In the genomic region with DNA sequence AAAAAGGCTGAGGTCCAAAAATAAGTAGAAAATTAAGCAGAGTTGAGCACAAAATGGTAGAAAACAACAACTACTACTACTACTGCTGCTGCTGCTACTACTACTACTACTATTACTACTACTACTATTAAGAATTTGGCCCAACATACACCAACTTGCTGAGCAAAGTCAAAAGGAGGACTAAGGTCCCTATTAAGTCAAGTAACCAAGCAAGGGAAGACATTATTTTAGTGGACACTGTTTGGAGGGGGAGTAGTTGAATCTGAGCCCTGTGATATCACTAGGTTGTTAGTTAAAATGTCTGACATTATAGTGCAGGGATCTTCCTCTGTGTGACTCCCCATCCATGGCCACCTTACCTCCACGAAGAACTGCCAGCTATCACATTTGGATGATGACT, we compare ENCODE assay signal across 19 mouse cellular contexts. TPM values are rescaled to one million over a fixed set of nuclear protein-coding genes. Genes with fewer than 3 reads are reported as not detected.
A peak's percentile ranks its signal among the peaks of the same experiment; 100 is the strongest.
DNase-seq lines count a peak whose midpoint lies in the region; ATAC-seq and TF ChIP-seq lines count a peak whose summit lies in the region.
"Had no signal": no experiment of that assay in that cellular context is flagged by ENCODE, and none has a peak within 500 bp of the region (broad histone marks: within the 10 kb centered on the region; RNA-seq: fewer than 3 reads in every experiment).

No protein-coding gene starts in this region.

- no peaks in the 10 kb centered on the region for H3K36me3 ChIP-seq in embryonic facial prominence, embryonic 11.5 days (replicated peaks; ENCODE audit: control insufficient read depth, insufficient read depth, low read depth, low read length)
- H3K36me3 ChIP-seq in forebrain, embryonic 11.5 days (ENCODE audit: control insufficient read depth, insufficient read depth, low read length), result no peaks in the 10 kb centered on the region
- no peaks in the 10 kb centered on the region for H3K36me3 ChIP-seq in hindbrain, embryonic 11.5 days (ENCODE audit: control insufficient read depth, insufficient read depth, low read length)
- H3K36me3 ChIP-seq in midbrain, embryonic 11.5 days (ENCODE audit: control insufficient read depth, insufficient read depth, low read length), result no peaks in the 10 kb centered on the region
- no peaks in the 10 kb centered on the region for H3K36me3 ChIP-seq in kidney, adult 2 months (ENCODE audit: control insufficient read depth, insufficient read depth, low read length)
- H3K36me3 ChIP-seq: neural tube, embryonic 13.5 days had no signal

- H3K4me1 ChIP-seq in embryonic facial prominence, embryonic 11.5 days (ENCODE audit: control insufficient read depth, insufficient read depth, low read length), result no peaks in the 10 kb centered on the region
- peaks cover 4% of the 10 kb centered on the region; the same call in 1 of the 2 replicates for H3K4me1 ChIP-seq in forebrain, embryonic 11.5 days (replicated peaks; ENCODE audit: control insufficient read depth, insufficient read depth, low read length)
- H3K4me1 ChIP-seq in hindbrain, embryonic 11.5 days (replicated peaks; ENCODE audit: control insufficient read depth, insufficient read depth, low read length), result no peaks in the 10 kb centered on the region
- peaks cover 11% of the 10 kb centered on the region for H3K4me1 ChIP-seq in midbrain, embryonic 11.5 days (ENCODE audit: control insufficient read depth, insufficient read depth, low read length)
- no peaks in the 10 kb centered on the region for H3K4me1 ChIP-seq in kidney, adult 2 months (ENCODE audit: control insufficient read depth, insufficient read depth, low read length)

- TF ChIP-seq POLR2A in kidney, adult 2 months (IDR thresholded peaks at IDR 0.05; ENCODE audit: low read depth, low read length), result no peak

- DNase-seq in embryonic facial prominence, embryonic 11.5 days (ENCODE audit: low spot score), result peak; percentile 0
- no peak for DNase-seq in forebrain, embryonic 11.5 days (ENCODE audit: low spot score)
- DNase-seq in hindbrain, embryonic 11.5 days (ENCODE audit: low spot score), result peak; percentile 51
- peak; percentile 93 for DNase-seq in midbrain, embryonic 11.5 days (ENCODE audit: low spot score, missing footprints)
- DNase-seq in kidney, adult 2 months, result no peak
- DNase-seq in cerebellum, postnatal 4 days (ENCODE audit: low spot score in 2 of 2), result no peak
- DNase-seq in urinary bladder, postnatal 25 days (ENCODE audit: low spot score), result no peak
- no peak for DNase-seq in frontal cortex, postnatal 10 days (ENCODE audit: low spot score in 2 of 2)
- DNase-seq: adrenal gland, postnatal 36 days; gastrocnemius, postnatal 25 days; kidney, postnatal 36 days; layer of hippocampus, postnatal 36 days; left cerebral cortex, postnatal 4 days; lung, adult 2 months; lung, postnatal 36 days; right cerebral cortex, postnatal 14 days; thymus, postnatal 4 days had no signal

- no peaks in the 10 kb centered on the region for H3K9me3 ChIP-seq in embryonic facial prominence, embryonic 11.5 days (replicated peaks; ENCODE audit: control insufficient read depth, low read length)
- no peaks in the 10 kb centered on the region for H3K9me3 ChIP-seq in forebrain, embryonic 11.5 days (ENCODE audit: control insufficient read depth, low read length)
- no peaks in the 10 kb centered on the region for H3K9me3 ChIP-seq in hindbrain, embryonic 11.5 days (ENCODE audit: control insufficient read depth, low read length)
- H3K9me3 ChIP-seq in midbrain, embryonic 11.5 days (ENCODE audit: control insufficient read depth, low read length), result no peaks in the 10 kb centered on the region
- H3K9me3 ChIP-seq: neural tube, embryonic 13.5 days had no signal

- no peak overlapping the region for H3K9ac ChIP-seq in embryonic facial prominence, embryonic 11.5 days (replicated peaks; ENCODE audit: low read length)
- peak overlapping the region; percentile 73 for H3K9ac ChIP-seq in forebrain, embryonic 11.5 days (ENCODE audit: low read length)
- peak overlapping the region; percentile 40; the same call in 1 of the 2 replicates for H3K9ac ChIP-seq in hindbrain, embryonic 11.5 days (ENCODE audit: low read depth, low read length)
- peak overlapping the region; percentile 79 for H3K9ac ChIP-seq in midbrain, embryonic 11.5 days (ENCODE audit: low read length)
- H3K9ac ChIP-seq: neural tube, embryonic 13.5 days had no signal

- WGBS in embryonic facial prominence, embryonic 11.5 days, result 11% methylated on average over 1 of the region's 1 CpGs
- WGBS in forebrain, embryonic 11.5 days, result 6% methylated on average over 1 of the region's 1 CpGs
- WGBS in hindbrain, embryonic 11.5 days, result 5% methylated on average over 1 of the region's 1 CpGs
- 0% methylated on average over 1 of the region's 1 CpGs for WGBS in midbrain, embryonic 11.5 days
- WGBS in kidney, adult 2 months, result 17% methylated on average over 1 of the region's 1 CpGs

- no peak overlapping the region for H3K4me2 ChIP-seq in embryonic facial prominence, embryonic 11.5 days (ENCODE audit: low read depth, low read length)
- H3K4me2 ChIP-seq in forebrain, embryonic 11.5 days (ENCODE audit: low read depth, low read length, severe bottlenecking), result peak overlapping the region; percentile 60
- peak overlapping the region; percentile 24 for H3K4me2 ChIP-seq in hindbrain, embryonic 11.5 days (replicated peaks; ENCODE audit: low read depth, low read length)
- H3K4me2 ChIP-seq in midbrain, embryonic 11.5 days, result peak overlapping the region; percentile 64

- H3K27me3 ChIP-seq in embryonic facial prominence, embryonic 11.5 days (ENCODE audit: control insufficient read depth, insufficient read depth, low read length), result peaks cover 12% of the 10 kb centered on the region
- peaks cover 40% of the 10 kb centered on the region for H3K27me3 ChIP-seq in forebrain, embryonic 11.5 days (ENCODE audit: control insufficient read depth, insufficient read depth, low read length)
- peaks cover 5% of the 10 kb centered on the region; the same call in 1 of the 2 replicates for H3K27me3 ChIP-seq in hindbrain, embryonic 11.5 days (ENCODE audit: control insufficient read depth, insufficient read depth, low read length)
- peaks cover 39% of the 10 kb centered on the region for H3K27me3 ChIP-seq in midbrain, embryonic 11.5 days (ENCODE audit: control insufficient read depth, insufficient read depth, low read length)
- H3K27me3 ChIP-seq in kidney, adult 2 months (replicated peaks; ENCODE audit: control insufficient read depth, insufficient read depth, low read length), result peaks cover 6% of the 10 kb centered on the region

- no peak for ATAC-seq in embryonic facial prominence, embryonic 11.5 days (replicated peaks; ENCODE audit: insufficient number of reproducible peaks, low FRiP score, low TSS enrichment, low read depth)
- ATAC-seq in forebrain, embryonic 11.5 days (replicated peaks; ENCODE audit: low FRiP score), result no peak
- no peak for ATAC-seq in hindbrain, embryonic 11.5 days (ENCODE audit: low FRiP score)
- no peak for ATAC-seq in midbrain, embryonic 11.5 days (ENCODE audit: low FRiP score)
- ATAC-seq: intestine, postnatal 0 days had no signal

- no peak for TF ChIP-seq CTCF in kidney, adult 2 months (conservative IDR thresholded peaks at IDR 0.05; ENCODE audit: insufficient read depth, insufficient read length, low read depth, low read length)

- no peak overlapping the region for H3K27ac ChIP-seq in embryonic facial prominence, embryonic 11.5 days (replicated peaks; ENCODE audit: low read depth, low read length)
- peak overlapping the region; percentile 93 for H3K27ac ChIP-seq in forebrain, embryonic 11.5 days (ENCODE audit: low read depth, low read length)
- H3K27ac ChIP-seq in hindbrain, embryonic 11.5 days (ENCODE audit: low read depth, low read length), result peak overlapping the region; percentile 55
- peak overlapping the region; percentile 94 for H3K27ac ChIP-seq in midbrain, embryonic 11.5 days (ENCODE audit: low read depth, low read length)
- no peak overlapping the region for H3K27ac ChIP-seq in kidney, adult 2 months (ENCODE audit: insufficient read depth, low read depth, low read length)
- H3K27ac ChIP-seq: neural tube, embryonic 13.5 days had no signal

- no peak overlapping the region for H3K4me3 ChIP-seq in embryonic facial prominence, embryonic 11.5 days (ENCODE audit: low read depth, low read length)
- peak overlapping the region; percentile 34 for H3K4me3 ChIP-seq in forebrain, embryonic 11.5 days (ENCODE audit: low read depth, low read length)
- peak overlapping the region; percentile 19 for H3K4me3 ChIP-seq in hindbrain, embryonic 11.5 days (ENCODE audit: low read depth, low read length)
- H3K4me3 ChIP-seq in midbrain, embryonic 11.5 days (ENCODE audit: low read depth, low read length), result peak overlapping the region; percentile 47
- H3K4me3 ChIP-seq in kidney, adult 2 months (ENCODE audit: insufficient read depth, low read depth, low read length), result no peak overlapping the region
- H3K4me3 ChIP-seq: neural tube, embryonic 13.5 days had no signal

RNA-seq across cellular contexts. Expression of a gene that starts 21.5 kb away (rescaled TPM):
- polyA plus RNA-seq in embryonic facial prominence, embryonic 11.5 days (2014; fragmentation: Nextera tagmentation; extraction: Ambion mirVana), result 56.1 and 57.3 TPM in 2 replicates
- 110 and 122 TPM in 2 replicates for polyA plus RNA-seq in forebrain, embryonic 11.5 days (2014; fragmentation: Nextera tagmentation; extraction: Ambion mirVana)
- polyA plus RNA-seq in hindbrain, embryonic 11.5 days (2014; fragmentation: Nextera tagmentation; extraction: Ambion mirVana), result 82.8 and 97.2 TPM in 2 replicates
- 69.9 and 82.3 TPM in 2 replicates for polyA plus RNA-seq in midbrain, embryonic 11.5 days (2014; fragmentation: Nextera tagmentation; extraction: Ambion mirVana)
- polyA plus RNA-seq in kidney, adult 2 months (2012; rRNA removed), result 5.6 and 7.5 TPM in 2 replicates

Comparison
In these comparisons a context has a peak if more than half of its experiments do, and no peak if none do; other contexts are left out.
1. DNase-seq: peak in embryonic facial prominence, embryonic 11.5 days (single experiment), hindbrain, embryonic 11.5 days (single experiment) and midbrain, embryonic 11.5 days (single experiment); none in forebrain, embryonic 11.5 days (single experiment), kidney, adult 2 months (single experiment), cerebellum, postnatal 4 days (0 of 2), urinary bladder, postnatal 25 days (single experiment) and frontal cortex, postnatal 10 days (0 of 2).
2. H3K27ac ChIP-seq: peak in forebrain, embryonic 11.5 days (single experiment), hindbrain, embryonic 11.5 days (single experiment) and midbrain, embryonic 11.5 days (single experiment); none in embryonic facial prominence, embryonic 11.5 days (single experiment) and kidney, adult 2 months (single experiment).
3. H3K4me3 ChIP-seq: peak in forebrain, embryonic 11.5 days (single experiment), hindbrain, embryonic 11.5 days (single experiment) and midbrain, embryonic 11.5 days (single experiment); none in embryonic facial prominence, embryonic 11.5 days (single experiment) and kidney, adult 2 months (single experiment).